Mouse (Mus musculus): ENCODE measurements at regions not wholly inside any gene's neighbourhood (a gene's known extent, or its start where the extent isn't known, plus 50 kb on each side); places are given as distances from the start of the nearest gene placed in this dataset.

DNA sequence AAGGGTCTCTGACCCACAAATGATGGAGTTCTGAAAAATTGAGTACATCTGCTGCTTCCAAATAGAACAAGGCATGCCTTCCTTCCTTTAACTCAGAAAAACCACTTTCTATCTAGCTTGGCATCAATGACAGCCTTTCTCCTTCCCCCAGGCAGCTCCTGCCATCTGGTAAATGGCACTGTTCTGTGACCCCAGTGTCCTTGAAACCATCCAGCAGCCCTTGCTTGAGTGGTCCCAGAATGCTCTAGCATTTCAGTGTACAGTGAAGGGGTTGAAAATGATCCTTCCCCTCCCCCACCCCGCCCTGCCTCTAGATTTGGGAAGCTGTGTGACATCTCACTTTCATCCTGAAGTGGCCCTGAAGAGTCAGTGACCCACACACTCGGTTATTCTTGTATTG, 152.3 kb downstream of the Gm9817 start:
- no peak overlapping the region for H3K27ac ChIP-seq (replicated peaks)
- 74% methylated on average over 2 of the region's 2 CpGs for WGBS

DNA sequence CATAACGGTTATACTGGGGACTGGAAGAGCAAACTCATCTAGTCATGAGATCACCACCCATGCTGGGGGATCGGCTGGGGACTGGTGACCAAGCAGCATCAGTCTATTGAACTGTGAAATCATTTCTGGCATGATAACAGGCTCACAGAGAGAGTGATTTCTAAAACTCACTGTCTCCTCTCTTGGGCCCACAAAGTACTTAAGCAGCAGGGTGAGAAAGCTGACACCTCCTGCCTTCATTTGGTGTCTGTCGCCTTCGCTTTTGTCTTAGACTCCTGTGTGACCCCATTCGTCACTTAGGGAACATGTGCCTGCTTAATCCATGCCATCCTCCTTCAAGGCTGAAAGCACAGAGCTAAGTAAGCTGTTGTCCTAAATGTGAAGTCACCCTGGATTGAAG, 154.3 kb upstream of the Mylip start:
- no peaks in the 10 kb centered on the region for H3K27me3 ChIP-seq (ENCODE audit: control insufficient read depth, insufficient read depth, low read length)
- H3K36me3 ChIP-seq (ENCODE audit: control insufficient read depth, insufficient read depth, low read length), result no peaks in the 10 kb centered on the region
- DNase-seq (ENCODE audit: low spot score), result no peak
- no peaks in the 10 kb centered on the region for H3K9me3 ChIP-seq (ENCODE audit: control insufficient read depth, low read length)
- TF ChIP-seq EP300 (optimal IDR thresholded peaks at IDR 0.05), result no peak
- TF ChIP-seq CTCF (IDR thresholded peaks at IDR 0.05; ENCODE audit: low read depth), result no peak
- ATAC-seq (ENCODE audit: low FRiP score, low TSS enrichment), result no peak
- no peaks in the 10 kb centered on the region for H3K4me1 ChIP-seq (replicated peaks; ENCODE audit: control insufficient read depth, insufficient read depth)
- WGBS, result 66% methylated on average over 5 of the region's 5 CpGs
- no peak overlapping the region for H3K4me3 ChIP-seq (ENCODE audit: low read depth, low read length)
- H3K4me2 ChIP-seq (replicated peaks; ENCODE audit: low read depth), result no peak overlapping the region
- no peak overlapping the region for H3K9ac ChIP-seq (ENCODE audit: low read length)
- H3K27ac ChIP-seq (replicated peaks), result no peak overlapping the region

More for the DNA sequence above, 152.3 kb downstream of the Gm9817 start:
- DNase-seq (ENCODE audit: low spot score) (no peak), ATAC-seq (ENCODE audit: low FRiP score, low TSS enrichment) (no peak)
- TF ChIP-seq CTCF (IDR thresholded peaks at IDR 0.05; ENCODE audit: low read depth), result no peak
- TF ChIP-seq EP300 (optimal IDR thresholded peaks at IDR 0.05), result no peak
- no peak overlapping the region for H3K4me2 ChIP-seq (replicated peaks; ENCODE audit: low read depth)
- no peaks in the 10 kb centered on the region for H3K27me3 ChIP-seq (ENCODE audit: control insufficient read depth, insufficient read depth, low read length)
- H3K4me1 ChIP-seq (replicated peaks; ENCODE audit: control insufficient read depth, insufficient read depth), result no peaks in the 10 kb centered on the region
- H3K9ac ChIP-seq (ENCODE audit: low read length), result no peak overlapping the region
- H3K4me3 ChIP-seq (ENCODE audit: low read depth, low read length), result no peak overlapping the region
- no peaks in the 10 kb centered on the region for H3K9me3 ChIP-seq (ENCODE audit: control insufficient read depth, low read length)
- H3K36me3 ChIP-seq (ENCODE audit: control insufficient read depth, insufficient read depth, low read length), result no peaks in the 10 kb centered on the region

DNA sequence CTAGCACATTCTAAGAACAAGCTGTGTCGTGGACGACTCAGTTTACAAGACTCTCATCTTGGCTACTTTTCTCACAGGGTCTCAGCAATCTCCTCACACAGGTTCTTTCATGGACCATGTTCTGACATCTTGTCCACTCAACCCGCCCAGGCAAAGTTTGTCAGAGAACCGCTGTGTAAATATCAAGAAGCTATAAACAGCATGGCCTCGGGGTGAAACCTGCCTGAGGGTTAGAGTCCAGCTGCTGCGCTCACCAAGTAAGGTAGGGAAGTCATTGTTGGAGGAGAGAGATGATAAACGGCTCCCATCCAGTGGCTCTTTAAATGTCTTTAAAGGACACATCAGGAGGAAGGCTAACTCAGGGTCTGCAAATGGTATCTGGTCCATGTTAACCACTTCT, 151.3 kb upstream of the Mylip start:
- H3K27ac ChIP-seq (replicated peaks), result no peak overlapping the region
- H3K4me1 ChIP-seq (replicated peaks; ENCODE audit: control insufficient read depth, insufficient read depth), result no peaks in the 10 kb centered on the region
- DNase-seq (ENCODE audit: low spot score) (no peak), ATAC-seq (ENCODE audit: low FRiP score, low TSS enrichment) (no peak)
- no peaks in the 10 kb centered on the region for H3K27me3 ChIP-seq (ENCODE audit: control insufficient read depth, insufficient read depth, low read length)
- no peaks in the 10 kb centered on the region for H3K36me3 ChIP-seq (ENCODE audit: control insufficient read depth, insufficient read depth, low read length)
- no peak overlapping the region for H3K4me2 ChIP-seq (replicated peaks; ENCODE audit: low read depth)
- TF ChIP-seq EP300 (optimal IDR thresholded peaks at IDR 0.05) (no peak), CTCF (IDR thresholded peaks at IDR 0.05; ENCODE audit: low read depth) (no peak)
- H3K9me3 ChIP-seq (ENCODE audit: control insufficient read depth, low read length), result no peaks in the 10 kb centered on the region
- 69% methylated on average over 7 of the region's 7 CpGs for WGBS
- no peak overlapping the region for H3K9ac ChIP-seq (ENCODE audit: low read length)
- H3K4me3 ChIP-seq (ENCODE audit: low read depth, low read length), result no peak overlapping the region

DNA sequence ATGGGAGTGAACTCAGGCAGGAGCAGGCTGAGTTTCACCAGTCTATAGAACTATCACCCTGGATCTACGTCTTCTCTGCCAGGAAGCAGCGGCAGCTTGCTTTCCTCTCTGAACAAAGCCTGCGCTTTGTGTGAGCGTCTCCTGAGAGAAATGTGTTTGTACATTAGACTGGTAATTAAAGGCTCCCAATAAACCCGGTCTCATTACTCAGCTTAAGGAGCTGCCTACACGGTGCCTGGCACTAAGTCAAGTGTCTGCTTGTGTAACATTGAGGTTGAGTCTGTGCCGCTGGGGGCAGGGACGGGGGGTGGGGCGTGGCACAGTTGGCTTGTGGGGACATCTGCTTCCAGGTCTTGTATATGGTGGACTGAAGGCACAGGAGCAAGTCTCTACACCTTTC, 150.4 kb upstream of the Mylip start:
- 43% methylated on average over 9 of the region's 9 CpGs for WGBS
- no peaks in the 10 kb centered on the region for H3K9me3 ChIP-seq (ENCODE audit: control insufficient read depth, low read length)
- DNase-seq (ENCODE audit: low spot score) (no peak), ATAC-seq (ENCODE audit: low FRiP score, low TSS enrichment) (no peak)
- no peak overlapping the region for H3K9ac ChIP-seq (ENCODE audit: low read length)
- no peaks in the 10 kb centered on the region for H3K27me3 ChIP-seq (ENCODE audit: control insufficient read depth, insufficient read depth, low read length)
- TF ChIP-seq EP300 (optimal IDR thresholded peaks at IDR 0.05), result no peak
- no peak for TF ChIP-seq CTCF (IDR thresholded peaks at IDR 0.05; ENCODE audit: low read depth)
- H3K27ac ChIP-seq (replicated peaks), result no peak overlapping the region
- H3K4me3 ChIP-seq (ENCODE audit: low read depth, low read length), result no peak overlapping the region
- no peak overlapping the region for H3K4me2 ChIP-seq (replicated peaks; ENCODE audit: low read depth)
- H3K4me1 ChIP-seq (replicated peaks; ENCODE audit: control insufficient read depth, insufficient read depth), result no peaks in the 10 kb centered on the region
- no peaks in the 10 kb centered on the region for H3K36me3 ChIP-seq (ENCODE audit: control insufficient read depth, insufficient read depth, low read length)

DNA sequence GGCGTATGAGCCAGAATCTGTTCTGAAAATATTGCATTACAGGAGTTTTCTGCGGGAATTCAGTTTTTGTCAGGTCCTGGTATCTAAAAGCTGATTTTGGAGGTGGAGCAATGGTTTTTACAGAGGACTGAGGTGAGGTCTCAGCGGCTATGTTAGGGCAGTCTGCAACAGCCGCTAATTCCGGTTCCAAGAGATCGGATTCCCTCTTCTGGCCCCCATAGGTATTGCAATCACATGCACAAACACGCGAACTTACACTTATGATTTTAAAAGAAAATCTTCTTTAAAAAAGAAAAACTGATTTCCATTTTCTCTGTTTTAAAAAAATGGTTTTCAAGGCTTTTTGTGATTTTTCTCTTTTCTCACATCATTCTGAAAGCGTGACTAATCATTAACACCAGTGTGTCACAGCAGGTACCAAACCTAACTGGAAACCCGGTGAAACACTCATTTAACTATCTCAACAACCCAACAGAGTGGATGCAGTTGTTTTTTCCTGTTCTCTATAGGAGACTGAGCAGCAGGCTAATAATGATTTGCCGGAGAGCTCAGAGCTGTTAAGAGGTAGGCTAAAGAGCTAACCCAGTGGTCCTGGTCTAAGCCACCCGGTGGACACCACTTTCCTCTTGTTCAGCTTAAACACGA, 149.4 kb upstream of the Mylip start:
- no peaks in the 10 kb centered on the region for H3K4me1 ChIP-seq (replicated peaks; ENCODE audit: control insufficient read depth, insufficient read depth)
- H3K36me3 ChIP-seq (ENCODE audit: control insufficient read depth, insufficient read depth, low read length), result no peaks in the 10 kb centered on the region
- WGBS, result 86% methylated on average over 13 of the region's 13 CpGs
- DNase-seq (ENCODE audit: low spot score), result no peak
- ATAC-seq (ENCODE audit: low FRiP score, low TSS enrichment), result no peak
- no peaks in the 10 kb centered on the region for H3K27me3 ChIP-seq (ENCODE audit: control insufficient read depth, insufficient read depth, low read length)
- H3K9ac ChIP-seq (ENCODE audit: low read length), result no peak overlapping the region
- no peak overlapping the region for H3K4me3 ChIP-seq (ENCODE audit: low read depth, low read length)
- no peaks in the 10 kb centered on the region for H3K9me3 ChIP-seq (ENCODE audit: control insufficient read depth, low read length)
- no peak overlapping the region for H3K27ac ChIP-seq (replicated peaks)
- H3K4me2 ChIP-seq (replicated peaks; ENCODE audit: low read depth), result no peak overlapping the region
- TF ChIP-seq EP300 (optimal IDR thresholded peaks at IDR 0.05), result no peak
- TF ChIP-seq CTCF (IDR thresholded peaks at IDR 0.05; ENCODE audit: low read depth), result peak; percentile 26; the same call in 1 of the 2 replicates

DNA sequence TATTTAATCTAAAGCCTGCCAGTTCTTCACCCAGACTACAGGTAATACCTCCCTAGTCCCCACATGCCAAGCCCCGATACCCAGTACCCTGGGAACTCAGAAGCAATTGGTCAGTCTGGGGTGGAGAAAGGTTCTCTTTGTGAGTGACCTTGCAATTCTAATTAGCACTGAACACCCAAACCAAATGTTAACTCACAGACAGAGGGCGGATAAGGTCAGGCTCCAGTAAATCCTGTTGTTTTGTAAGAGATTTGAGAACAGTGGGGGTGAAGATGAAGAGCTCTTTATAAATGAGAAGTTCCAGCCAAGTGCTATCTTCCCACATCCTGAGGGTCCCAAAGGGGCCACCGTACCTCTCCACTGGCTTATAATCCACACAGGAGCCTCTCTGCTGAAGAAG, 147.3 kb upstream of the Mylip start:
- Histone ChIP-seq H3K27me3 (ENCODE audit: control insufficient read depth, insufficient read depth, low read length) (no peaks in the 10 kb centered on the region), H3K27ac (replicated peaks) (no peak overlapping the region), H3K4me2 (replicated peaks; ENCODE audit: low read depth) (no peak overlapping the region), H3K9me3 (ENCODE audit: control insufficient read depth, low read length) (no peaks in the 10 kb centered on the region), H3K9ac (ENCODE audit: low read length) (no peak overlapping the region), H3K4me3 (ENCODE audit: low read depth, low read length) (no peak overlapping the region), H3K4me1 (replicated peaks; ENCODE audit: control insufficient read depth, insufficient read depth) (no peaks in the 10 kb centered on the region), H3K36me3 (ENCODE audit: control insufficient read depth, insufficient read depth, low read length) (no peaks in the 10 kb centered on the region)
- ATAC-seq (ENCODE audit: low FRiP score, low TSS enrichment) (no peak), DNase-seq (ENCODE audit: low spot score) (no peak)
- TF ChIP-seq CTCF (IDR thresholded peaks at IDR 0.05; ENCODE audit: low read depth) (no peak), EP300 (optimal IDR thresholded peaks at IDR 0.05) (no peak)
- 77% methylated on average over 3 of the region's 3 CpGs for WGBS

Measured in stomach, postnatal 0 days (tissue).